Mouse (Mus musculus) kidney, adult 8-10 months (tissue): ENCODE measurements at regions not wholly inside any gene's neighbourhood (a gene's known extent, or its start where the extent isn't known, plus 50 kb on each side); places are given as distances from the start of the nearest gene placed in this dataset.
A peak's percentile ranks its signal among the peaks of the same experiment; 100 is the strongest.

Source experiments
- DNase-seq, 2 experiments: peaks; one replicate each; pipeline ENCODE4 v3.0.0; 2022

GRCm38 (mm10) chr6:8831204-8831603 is 52.9 kb upstream of the Ica1 start:
- DNase-seq: peak in 1 of 2 experiments; percentile 11

GRCm38 (mm10) chr6:8832924-8833323 is 54.6 kb upstream of the Ica1 start:
- no peak for DNase-seq

- no peak for DNase-seq
Observed at GRCm38 (mm10) chr6:8853657-8854056, 75.4 kb upstream of the Ica1 start.

- DNase-seq: peak; percentile 29 to 40
Observed at GRCm38 (mm10) chr6:8860581-8860980, 82.3 kb upstream of the Ica1 start.

- peak in 1 of 2 experiments; percentile 39 for DNase-seq
Observed at GRCm38 (mm10) chr6:8863843-8864620, 84.2 kb upstream of the Nxph1 start.

- DNase-seq: no peak
Observed at GRCm38 (mm10) chr6:8877373-8878070, 70.7 kb upstream of the Nxph1 start.

GRCm38 (mm10) chr6:8893665-8894064 is 54.6 kb upstream of the Nxph1 start:
- DNase-seq: peak; percentile 1 to 2

- no peak for DNase-seq
Observed at GRCm38 (mm10) chr6:8896097-8896496, 52.1 kb upstream of the Nxph1 start.

GRCm38 (mm10) chr6:8896822-8897221 is 51.4 kb upstream of the Nxph1 start:
- no peak for DNase-seq

GRCm38 (mm10) chr6:8897334-8897733 is 50.9 kb upstream of the Nxph1 start:
- DNase-seq: no peak

- DNase-seq: no peak
Observed at GRCm38 (mm10) chr6:8898268-8898667, 50.0 kb upstream of the Nxph1 start.
